Mouse (Mus musculus): ENCODE measurements around the gene Rwdd1. TPM values are rescaled to one million over a fixed set of nuclear protein-coding genes. Genes with fewer than 3 reads are reported as not detected.
A peak's percentile ranks its signal among the peaks of the same experiment; 100 is the strongest.

Rwdd1 gene
- polyA plus RNA-seq (2015; fragmentation: Nextera tagmentation; extraction: Ambion mirVana) = 92.5 TPM in 2 replicates

GRCm38 (mm10) chr10:34019302-34020075, at the start of gene Rwdd1:
Gene Rwdd1 (minus strand): TSS chr10:34019624.
- under 1% methylated on average over 80 of the region's 82 CpGs for WGBS
- peak; percentile 58 for TF ChIP-seq CTCF (IDR thresholded peaks at IDR 0.05; ENCODE audit: low read depth)
- H3K27me3 ChIP-seq (replicated peaks; ENCODE audit: control insufficient read depth, insufficient read depth, low read length) = no peaks in the 10 kb centered on the region
- H3K9me3 ChIP-seq (ENCODE audit: control insufficient read depth) = no peaks in the 10 kb centered on the region
- H3K4me1 ChIP-seq (replicated peaks; ENCODE audit: control insufficient read depth, insufficient read depth, low read length) = 0 out of 2 replicates have a peak, but pooled peaks cover 4% of the 10 kb centered on the region
- peak within 1 kb of the TSS; percentile 86 for H3K4me2 ChIP-seq (replicated peaks; ENCODE audit: low read depth)
- peak; percentile 100 for ATAC-seq
- H3K27ac ChIP-seq (ENCODE audit: low read depth, low read length) = peak within 1 kb of the TSS; percentile 92
- H3K9ac ChIP-seq (ENCODE audit: low read depth, low read length) = peak within 1 kb of the TSS; percentile 72
- no peaks in the 10 kb centered on the region for H3K36me3 ChIP-seq (ENCODE audit: control insufficient read depth, insufficient read depth)
- H3K4me3 ChIP-seq (ENCODE audit: low read depth, low read length) = peak within 1 kb of the TSS; percentile 88

GRCm38 (mm10) chr10:34066591-34066990, 47.2 kb upstream of the Rwdd1 start:
- Histone ChIP-seq H3K27ac (ENCODE audit: low read depth, low read length) (no peak overlapping the region), H3K4me1 (replicated peaks; ENCODE audit: control insufficient read depth, insufficient read depth, low read length) (no peaks in the 10 kb centered on the region), H3K36me3 (ENCODE audit: control insufficient read depth, insufficient read depth) (no peaks in the 10 kb centered on the region), H3K9me3 (ENCODE audit: control insufficient read depth) (no peaks in the 10 kb centered on the region), H3K27me3 (replicated peaks; ENCODE audit: control insufficient read depth, insufficient read depth, low read length) (no peaks in the 10 kb centered on the region), H3K4me2 (replicated peaks; ENCODE audit: low read depth) (no peak overlapping the region), H3K4me3 (ENCODE audit: low read depth, low read length) (no peak overlapping the region), H3K9ac (ENCODE audit: low read depth, low read length) (no peak overlapping the region)
- ATAC-seq = no peak
- 40% methylated on average over 3 of the region's 3 CpGs for WGBS
- no peak for TF ChIP-seq CTCF (IDR thresholded peaks at IDR 0.05; ENCODE audit: low read depth)

GRCm38 (mm10) chr10:34053987-34054386, 34.6 kb upstream of the Rwdd1 start:
- 77% methylated on average over 2 of the region's 2 CpGs for WGBS
- no peak for ATAC-seq
- Histone ChIP-seq H3K9ac (ENCODE audit: low read depth, low read length) (no peak overlapping the region), H3K4me2 (replicated peaks; ENCODE audit: low read depth) (no peak overlapping the region), H3K9me3 (ENCODE audit: control insufficient read depth) (no peaks in the 10 kb centered on the region), H3K27ac (ENCODE audit: low read depth, low read length) (no peak overlapping the region), H3K36me3 (ENCODE audit: control insufficient read depth, insufficient read depth) (no peaks in the 10 kb centered on the region), H3K4me3 (ENCODE audit: low read depth, low read length) (no peak overlapping the region), H3K4me1 (replicated peaks; ENCODE audit: control insufficient read depth, insufficient read depth, low read length) (no peaks in the 10 kb centered on the region), H3K27me3 (replicated peaks; ENCODE audit: control insufficient read depth, insufficient read depth, low read length) (no peaks in the 10 kb centered on the region)
- 0 out of 2 replicates have a peak, but pooled peaks have one; percentile 6 for TF ChIP-seq CTCF (IDR thresholded peaks at IDR 0.05; ENCODE audit: low read depth)

GRCm38 (mm10) chr10:34044210-34044609, 24.8 kb upstream of the Rwdd1 start, which contains the start of gene Calhm4:
Gene Calhm4 (minus strand): TSS chr10:34044310.
- Histone ChIP-seq H3K9ac (ENCODE audit: low read depth, low read length) (no peak within 1 kb of the TSS), H3K27me3 (replicated peaks; ENCODE audit: control insufficient read depth, insufficient read depth, low read length) (no peaks in the 10 kb centered on the region), H3K9me3 (ENCODE audit: control insufficient read depth) (no peaks in the 10 kb centered on the region), H3K27ac (ENCODE audit: low read depth, low read length) (no peak within 1 kb of the TSS), H3K4me2 (replicated peaks; ENCODE audit: low read depth) (no peak within 1 kb of the TSS), H3K4me3 (ENCODE audit: low read depth, low read length) (no peak within 1 kb of the TSS), H3K36me3 (ENCODE audit: control insufficient read depth, insufficient read depth) (no peaks in the 10 kb centered on the region), H3K4me1 (replicated peaks; ENCODE audit: control insufficient read depth, insufficient read depth, low read length) (no peaks in the 10 kb centered on the region)
- no peak for ATAC-seq
- 75% methylated on average over 5 of the region's 5 CpGs for WGBS
- no peak for TF ChIP-seq CTCF (IDR thresholded peaks at IDR 0.05; ENCODE audit: low read depth)

- Histone ChIP-seq H3K27me3 (replicated peaks; ENCODE audit: control insufficient read depth, insufficient read depth, low read length) (no peaks in the 10 kb centered on the region), H3K27ac (ENCODE audit: low read depth, low read length) (no peak within 1 kb of the TSS), H3K4me3 (ENCODE audit: low read depth, low read length) (no peak within 1 kb of the TSS), H3K36me3 (ENCODE audit: control insufficient read depth, insufficient read depth) (no peaks in the 10 kb centered on the region), H3K9me3 (ENCODE audit: control insufficient read depth) (no peaks in the 10 kb centered on the region), H3K9ac (ENCODE audit: low read depth, low read length) (no peak within 1 kb of the TSS), H3K4me2 (replicated peaks; ENCODE audit: low read depth) (no peak within 1 kb of the TSS), H3K4me1 (replicated peaks; ENCODE audit: control insufficient read depth, insufficient read depth, low read length) (no peaks in the 10 kb centered on the region)
- no peak for ATAC-seq
- no peak for TF ChIP-seq CTCF (IDR thresholded peaks at IDR 0.05; ENCODE audit: low read depth)
- WGBS = 82% methylated on average over 3 of the region's 3 CpGs
Measured at GRCm38 (mm10) chr10:34037401-34037800, 18.0 kb upstream of the Rwdd1 start, which contains the start of gene Trappc3l. Gene Trappc3l (plus strand): TSS chr10:34037597.

GRCm38 (mm10) chr10:34036587-34036986, 17.2 kb upstream of the Rwdd1 start:
- Histone ChIP-seq H3K4me1 (replicated peaks; ENCODE audit: control insufficient read depth, insufficient read depth, low read length) (no peaks in the 10 kb centered on the region), H3K27me3 (replicated peaks; ENCODE audit: control insufficient read depth, insufficient read depth, low read length) (no peaks in the 10 kb centered on the region), H3K9ac (ENCODE audit: low read depth, low read length) (no peak overlapping the region), H3K4me2 (replicated peaks; ENCODE audit: low read depth) (no peak overlapping the region), H3K36me3 (ENCODE audit: control insufficient read depth, insufficient read depth) (no peaks in the 10 kb centered on the region), H3K9me3 (ENCODE audit: control insufficient read depth) (no peaks in the 10 kb centered on the region), H3K27ac (ENCODE audit: low read depth, low read length) (no peak overlapping the region), H3K4me3 (ENCODE audit: low read depth, low read length) (no peak overlapping the region)
- ATAC-seq = no peak
- peak; percentile 92 for TF ChIP-seq CTCF (IDR thresholded peaks at IDR 0.05; ENCODE audit: low read depth)
- 8% methylated on average over 5 of the region's 5 CpGs for WGBS

Data from intestine, postnatal 0 days (tissue).